Mouse (Mus musculus) liver, embryonic 16.5 days (tissue): ENCODE data around the gene Tor1aip1. TPM values are rescaled to one million over a fixed set of nuclear protein-coding genes. Genes with fewer than 3 reads are reported as not detected.

ENCODE experiments used
- ATAC-seq: fragments of 200-750 bp; cut with Nextera tagmentation; 2 replicates; pipeline ENCODE4 v1.8.0; 2017; ENCODE audit warnings: low read depth, mild to moderate bottlenecking, moderate number of reproducible peaks, moderate library complexity
- H3K27ac ChIP-seq: fragments of 300-500 bp; sonication (generic); 2 replicates; pipeline ENCODE4 v1.5.1; 2014; ENCODE audit warnings: mild to moderate bottlenecking, low read length
- H3K27me3 ChIP-seq: fragments of 300-500 bp; sonication (generic); 2 replicates; pipeline ENCODE4 v1.6.1; 2014; ENCODE audit warnings: low read depth, low read length, mixed read lengths; ENCODE audit not compliant: control insufficient read depth, insufficient read depth
- H3K36me3 ChIP-seq: fragments of 300-500 bp; sonication (generic); 2 replicates; pipeline ENCODE4 v1.6.1; 2014; ENCODE audit warnings: mild to moderate bottlenecking; ENCODE audit not compliant: control insufficient read depth, insufficient read depth
- H3K4me1 ChIP-seq: fragments of 300-500 bp; sonication (generic); 2 replicates; pipeline ENCODE4 v1.6.1; 2014; ENCODE audit warnings: low read depth, low read length, mixed read lengths; ENCODE audit not compliant: control insufficient read depth
- H3K4me2 ChIP-seq: fragments of 300-500 bp; sonication (generic); 2 replicates; pipeline ENCODE4 v1.6.1; 2014; ENCODE audit warnings: low read depth, low read length, mixed read lengths
- H3K4me3 ChIP-seq: fragments of 300-500 bp; sonication (generic); 2 replicates; pipeline ENCODE4 v1.5.1; 2014; ENCODE audit warnings: low read depth, mild to moderate bottlenecking, low read length
- H3K9ac ChIP-seq: fragments of 300-500 bp; sonication (generic); 2 replicates; pipeline ENCODE4 v1.6.1; 2014; ENCODE audit warnings: low read depth, low read length
- H3K9me3 ChIP-seq: fragments of 300-500 bp; sonication (generic); replicated peaks from 2 replicates; pipeline ENCODE4 v1.6.1; 2016; ENCODE audit warnings: low read length; ENCODE audit not compliant: control insufficient read depth
- WGBS: fragments of 180-500 bp; shearing (Covaris S2); extraction: QIAGEN DNeasy Blood & Tissue Kit; methylation state at CpG from one replicate; pipeline ENCODE4 v1.1.7; 2014; ENCODE audit not compliant: insufficient replicate concordance; 5-methylcytosine and 5-hydroxymethylcytosine counted together
- polyA plus RNA-seq: library from polyadenylated mRNA; unstranded; fragments of >200 nt; fragmentation: Nextera tagmentation; extraction: Ambion mirVana; gene quantifications from 2 replicates; pipeline ENCODE4 v1.2.1, GENCODE M21; 2015

Tor1aip1 gene
- 18.6 and 19.1 TPM in 2 replicates for polyA plus RNA-seq

DNA sequence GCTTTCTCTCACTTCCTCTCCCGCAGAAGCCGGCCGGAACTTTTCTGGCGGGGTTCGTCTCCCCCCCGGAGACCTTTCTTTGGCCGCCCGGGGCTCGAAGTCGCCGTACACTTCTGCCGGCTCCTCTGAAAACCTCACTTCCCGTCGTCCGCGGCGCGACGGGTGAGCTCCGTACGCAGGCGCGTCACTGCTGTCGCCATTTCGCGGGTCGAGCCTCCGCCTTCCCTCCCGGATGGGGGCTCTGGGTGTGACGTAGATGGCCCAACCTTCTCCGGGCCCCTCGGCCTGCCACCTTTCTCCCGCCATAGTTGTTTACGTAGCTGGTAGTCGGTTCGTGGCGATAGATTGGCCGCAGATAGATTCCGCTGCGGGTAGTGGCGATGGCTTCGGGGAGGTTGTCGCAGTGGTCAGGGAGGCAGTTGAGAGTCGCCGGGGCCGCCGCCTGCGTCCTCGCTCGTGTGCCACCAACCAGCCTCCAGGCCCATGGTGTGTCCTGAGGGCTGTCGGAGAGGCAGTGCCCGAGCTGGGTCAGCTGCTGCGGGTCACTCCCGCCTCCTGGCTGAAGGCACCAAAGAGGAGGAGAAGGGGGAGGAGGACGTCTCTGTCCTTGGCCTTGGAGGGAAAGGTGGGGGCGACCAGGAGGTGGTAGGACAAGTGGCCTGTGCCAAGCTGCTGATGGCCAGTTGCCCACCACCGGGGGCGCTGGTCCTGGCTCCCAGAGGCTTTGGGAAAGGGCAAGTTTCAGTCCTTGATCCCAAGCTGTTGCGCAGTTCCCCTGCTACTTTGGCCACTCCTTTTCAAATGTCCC lies at the start of gene Tor1aip1:
Gene Tor1aip1 (minus strand): TSS at position 551 of the 808 bp plus-strand sequence.
- H3K27me3 ChIP-seq = no peaks in the 10 kb centered on the region
- peak within 1 kb of the TSS; percentile 100 for H3K27ac ChIP-seq
- peak within 1 kb of the TSS; percentile 63 for H3K4me2 ChIP-seq
- H3K9me3 ChIP-seq = no peaks in the 10 kb centered on the region
- H3K4me3 ChIP-seq = peak within 1 kb of the TSS; percentile 93
- peak; percentile 83 for ATAC-seq
- peaks cover 21% of the 10 kb centered on the region for H3K36me3 ChIP-seq
- peak within 1 kb of the TSS; percentile 99 for H3K9ac ChIP-seq
- peaks cover 28% of the 10 kb centered on the region for H3K4me1 ChIP-seq
- under 1% methylated on average over 59 of the region's 59 CpGs for WGBS

GRCm38 (mm10) chr1:156085770-156086169 lies 49.5 kb upstream of the Tor1aip1 start:
- no peaks in the 10 kb centered on the region for H3K27me3 ChIP-seq
- H3K4me2 ChIP-seq = no peak overlapping the region
- no peak overlapping the region for H3K27ac ChIP-seq
- no peak for ATAC-seq
- no peaks in the 10 kb centered on the region for H3K36me3 ChIP-seq
- H3K9ac ChIP-seq = no peak overlapping the region
- no peaks in the 10 kb centered on the region for H3K9me3 ChIP-seq
- 45% methylated on average over 5 of the region's 5 CpGs for whole genome bisulfite sequencing
- H3K4me1 ChIP-seq = no peaks in the 10 kb centered on the region
- no peak overlapping the region for H3K4me3 ChIP-seq

DNA sequence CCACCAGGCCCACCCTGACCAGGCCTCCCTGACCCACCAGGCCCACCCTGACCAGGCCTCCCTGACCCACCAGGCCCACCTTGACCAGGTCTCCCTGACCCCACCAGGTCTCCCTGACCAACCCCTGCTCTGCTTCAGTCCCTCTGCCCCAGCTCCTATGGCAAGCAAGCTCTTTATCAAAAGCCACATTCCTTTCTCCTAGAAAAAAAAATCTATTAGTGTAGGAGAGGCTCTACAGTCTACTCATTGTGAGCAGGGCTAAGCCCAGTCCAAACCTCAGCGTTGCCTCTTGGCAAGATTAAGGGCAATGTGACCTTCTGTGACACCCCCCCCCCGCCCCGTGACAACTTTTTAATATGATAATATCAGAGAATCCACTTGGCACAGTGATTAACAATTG lies 48.3 kb upstream of the Tor1aip1 start:
- Histone ChIP-seq H3K9ac (no peak overlapping the region), H3K9me3 (no peaks in the 10 kb centered on the region), H3K4me1 (no peaks in the 10 kb centered on the region), H3K4me3 (no peak overlapping the region), H3K36me3 (no peaks in the 10 kb centered on the region), H3K27ac (no peak overlapping the region), H3K4me2 (no peak overlapping the region), H3K27me3 (no peaks in the 10 kb centered on the region)
- ATAC-seq = no peak
- 53% methylated on average over 3 of the region's 3 CpGs for WGBS

DNA sequence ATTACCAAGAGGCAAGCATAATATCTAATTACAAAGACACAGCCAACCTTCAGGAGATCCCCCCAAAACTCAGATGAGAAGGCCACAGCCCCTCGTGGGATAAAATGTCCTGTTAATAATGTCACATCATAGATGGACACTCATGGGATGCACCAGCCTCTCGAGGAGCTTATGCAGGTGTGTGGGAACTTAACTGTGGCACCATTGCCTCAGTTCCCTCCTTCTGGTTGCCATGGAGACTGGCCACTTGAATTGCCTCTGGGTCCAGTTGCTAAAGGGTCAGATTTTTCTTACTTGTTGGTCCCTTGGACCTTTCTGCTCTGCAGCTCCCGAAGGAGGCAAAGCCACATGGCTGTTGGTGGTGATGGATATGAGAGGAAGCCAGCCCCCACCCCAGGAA lies 41.4 kb upstream of the Tor1aip1 start:
- no peak overlapping the region for H3K9ac ChIP-seq
- no peak overlapping the region for H3K4me2 ChIP-seq
- 42% methylated on average over 3 of the region's 3 CpGs for WGBS

DNA sequence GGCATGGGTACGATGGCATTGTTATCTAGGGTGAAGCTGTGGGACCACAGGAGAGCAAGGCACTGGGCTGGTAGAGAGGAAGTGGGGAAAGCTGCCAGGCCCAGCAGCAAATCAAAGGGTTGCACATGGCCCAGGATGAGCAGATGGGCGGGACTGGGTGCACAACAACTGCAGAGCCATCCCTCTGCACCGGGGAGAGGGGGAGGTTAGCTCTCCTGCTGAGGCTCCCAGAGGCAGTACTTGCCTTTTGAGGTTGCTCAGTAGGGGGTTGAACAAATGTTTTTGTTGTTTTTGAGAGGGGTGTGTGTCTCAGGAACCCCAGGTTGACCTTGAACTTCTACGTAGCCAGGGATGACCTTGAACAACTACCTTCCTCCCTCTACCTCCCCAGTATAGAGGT lies 40.2 kb upstream of the Tor1aip1 start:
- 29% methylated on average over 4 of the region's 4 CpGs for WGBS
- Histone ChIP-seq H3K4me3 (no peak overlapping the region), H3K4me1 (peaks cover 2% of the 10 kb centered on the region; the same call in 1 of the 2 replicates), H3K27ac (no peak overlapping the region), H3K9me3 (no peaks in the 10 kb centered on the region), H3K36me3 (no peaks in the 10 kb centered on the region), H3K4me2 (no peak overlapping the region), H3K27me3 (no peaks in the 10 kb centered on the region), H3K9ac (no peak overlapping the region)
- no peak for ATAC-seq

More for the DNA sequence above, 41.4 kb upstream of the Tor1aip1 start:
- Histone ChIP-seq H3K9me3 (no peaks in the 10 kb centered on the region), H3K27me3 (no peaks in the 10 kb centered on the region), H3K4me1 (0 out of 2 replicates have a peak, but pooled peaks cover 2% of the 10 kb centered on the region), H3K36me3 (no peaks in the 10 kb centered on the region), H3K27ac (no peak overlapping the region), H3K4me3 (no peak overlapping the region)
- no peak for ATAC-seq

GRCm38 (mm10) chr1:156074575-156074974 lies 38.3 kb upstream of the Tor1aip1 start:
- Histone ChIP-seq H3K27ac (peak overlapping the region; percentile 5; the same call in 1 of the 2 replicates), H3K9ac (no peak overlapping the region), H3K4me1 (peaks cover 2% of the 10 kb centered on the region; the same call in 1 of the 2 replicates), H3K9me3 (no peaks in the 10 kb centered on the region), H3K4me3 (no peak overlapping the region), H3K36me3 (no peaks in the 10 kb centered on the region), H3K27me3 (no peaks in the 10 kb centered on the region), H3K4me2 (no peak overlapping the region)
- no peak; the same call in 1 of the 2 replicates for ATAC-seq
- 58% methylated on average over 8 of the region's 8 CpGs for WGBS

DNA sequence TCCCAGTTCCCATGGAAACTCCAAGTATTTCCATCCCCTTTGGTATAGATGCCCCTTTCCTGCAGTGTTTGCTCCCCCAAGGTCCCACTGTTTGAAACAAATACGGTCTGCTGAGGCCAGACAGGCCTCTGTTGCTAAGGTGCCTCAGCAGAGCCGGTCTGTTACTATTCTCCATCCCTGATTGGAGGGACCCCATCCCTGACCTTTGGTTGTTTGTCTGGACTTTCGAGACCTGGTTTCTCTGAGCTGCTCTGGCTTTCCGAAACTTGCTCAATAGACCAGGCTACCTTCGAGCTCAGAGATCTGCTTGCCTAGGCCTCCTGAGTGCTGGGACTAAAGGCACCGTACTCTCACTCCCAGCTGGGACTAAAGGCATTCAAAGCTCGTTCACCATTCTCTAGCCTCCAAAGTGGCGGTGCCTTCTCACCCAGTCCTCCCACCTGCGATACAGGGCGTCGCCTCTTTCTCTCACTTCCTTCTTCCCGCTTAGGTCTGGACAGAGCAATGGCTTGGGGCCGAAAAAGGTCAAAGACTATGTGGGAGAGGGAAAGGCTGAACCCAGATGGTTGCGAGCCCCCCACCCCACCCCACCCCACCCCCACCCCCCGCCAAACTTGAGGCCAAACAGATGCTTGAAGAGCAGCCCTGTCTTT lies 37.0 kb upstream of the Tor1aip1 start:
- no peak overlapping the region for H3K9ac ChIP-seq
- no peak overlapping the region for H3K4me2 ChIP-seq
- H3K9me3 ChIP-seq = no peaks in the 10 kb centered on the region
- H3K27me3 ChIP-seq = no peaks in the 10 kb centered on the region
- no peak overlapping the region for H3K4me3 ChIP-seq
- WGBS = 57% methylated on average over 15 of the region's 15 CpGs
- no peaks in the 10 kb centered on the region for H3K36me3 ChIP-seq
- H3K4me1 ChIP-seq = peaks cover 2% of the 10 kb centered on the region; the same call in 1 of the 2 replicates
- H3K27ac ChIP-seq = peak overlapping the region; percentile 64
- peak; percentile 82 for ATAC-seq

GRCm38 (mm10) chr1:156070106-156070505 lies 33.8 kb upstream of the Tor1aip1 start:
- H3K36me3 ChIP-seq = peaks cover 10% of the 10 kb centered on the region
- H3K9me3 ChIP-seq = no peaks in the 10 kb centered on the region
- no peak overlapping the region for H3K4me2 ChIP-seq
- no peaks in the 10 kb centered on the region for H3K27me3 ChIP-seq
- WGBS = 71% methylated on average over 14 of the region's 14 CpGs
- H3K4me3 ChIP-seq = no peak overlapping the region
- peaks cover 2% of the 10 kb centered on the region; the same call in 1 of the 2 replicates for H3K4me1 ChIP-seq
- H3K9ac ChIP-seq = no peak overlapping the region
- no peak overlapping the region for H3K27ac ChIP-seq
- no peak for ATAC-seq

- 51% methylated on average over 3 of the region's 3 CpGs for WGBS
- no peaks in the 10 kb centered on the region for H3K4me1 ChIP-seq
- no peak overlapping the region for H3K9ac ChIP-seq
- H3K36me3 ChIP-seq = peaks cover 42% of the 10 kb centered on the region
- H3K9me3 ChIP-seq = no peaks in the 10 kb centered on the region
- no peak overlapping the region for H3K4me3 ChIP-seq
- no peak for ATAC-seq
- H3K4me2 ChIP-seq = no peak overlapping the region
- H3K27me3 ChIP-seq = no peaks in the 10 kb centered on the region
- no peak overlapping the region for H3K27ac ChIP-seq
These were observed 29.9 kb upstream of the Tor1aip1 start for GRCm38 (mm10) chr1:156066133-156066532.
